Mouse (Mus musculus) skeletal muscle tissue, postnatal 0 days (tissue): ENCODE measurements around the gene Gm10778. TPM values are rescaled to one million over a fixed set of nuclear protein-coding genes. Genes with fewer than 3 reads are reported as not detected.

Source experiments
- polyA plus RNA-seq: library from polyadenylated mRNA; unstranded; fragments of >200 nt; fragmentation: Nextera tagmentation; extraction: Ambion mirVana; gene quantifications from 2 replicates; pipeline ENCODE4 v1.2.1, GENCODE M21; 2015

The Gm10778 gene
- 1.4 and 2.2 TPM in 2 replicates for polyA plus RNA-seq

DNA sequence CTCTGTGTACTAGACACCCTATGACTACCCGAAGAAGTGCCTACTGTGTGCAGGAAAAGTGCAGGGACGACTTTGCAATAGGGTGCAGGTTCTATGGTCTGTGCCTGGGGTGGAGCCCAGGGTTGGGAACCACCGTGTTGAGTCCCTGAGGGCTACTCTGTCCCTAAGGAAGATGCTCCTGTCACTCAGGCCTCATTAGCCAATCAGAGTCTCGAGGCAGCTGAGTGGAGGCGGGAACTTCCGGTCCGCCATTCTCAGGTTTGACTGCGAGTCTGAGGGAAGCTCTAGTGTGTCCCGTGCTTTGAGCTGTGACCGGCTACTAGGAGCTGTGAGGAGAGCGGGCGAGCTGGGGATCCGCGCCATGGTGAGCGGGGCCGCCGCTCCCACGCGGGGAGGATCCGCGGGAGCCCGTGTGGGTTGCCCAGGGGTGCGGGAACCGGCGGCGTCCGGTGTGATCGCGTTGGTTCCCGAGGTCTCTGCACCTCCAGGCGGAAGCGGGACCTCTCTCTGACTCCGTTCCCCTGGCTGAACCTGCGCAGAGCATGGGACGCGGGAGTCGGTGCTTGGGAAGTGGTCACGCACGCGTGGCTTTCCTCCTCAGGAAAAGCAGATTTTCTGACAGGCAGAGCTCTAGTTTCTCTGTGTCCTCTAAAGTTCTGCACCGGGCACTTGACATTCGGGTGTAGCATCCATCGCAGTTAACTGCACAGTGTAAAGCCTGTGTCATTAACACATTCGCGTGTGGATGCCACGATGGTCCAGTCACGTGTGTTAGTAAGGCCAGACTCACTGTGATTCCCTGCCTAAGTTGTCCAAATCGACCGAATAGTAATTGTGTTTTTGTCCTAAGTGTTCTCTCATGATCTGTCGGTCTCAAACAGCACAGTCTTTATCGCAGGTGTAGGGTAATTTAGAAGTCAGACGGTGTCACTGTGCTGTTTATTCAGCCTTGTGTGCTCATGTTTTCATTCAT, at the start of gene Gm10778:
Gene Gm10778 (plus strand): TSS at position 257 of the 973 bp plus-strand sequence.

DNA sequence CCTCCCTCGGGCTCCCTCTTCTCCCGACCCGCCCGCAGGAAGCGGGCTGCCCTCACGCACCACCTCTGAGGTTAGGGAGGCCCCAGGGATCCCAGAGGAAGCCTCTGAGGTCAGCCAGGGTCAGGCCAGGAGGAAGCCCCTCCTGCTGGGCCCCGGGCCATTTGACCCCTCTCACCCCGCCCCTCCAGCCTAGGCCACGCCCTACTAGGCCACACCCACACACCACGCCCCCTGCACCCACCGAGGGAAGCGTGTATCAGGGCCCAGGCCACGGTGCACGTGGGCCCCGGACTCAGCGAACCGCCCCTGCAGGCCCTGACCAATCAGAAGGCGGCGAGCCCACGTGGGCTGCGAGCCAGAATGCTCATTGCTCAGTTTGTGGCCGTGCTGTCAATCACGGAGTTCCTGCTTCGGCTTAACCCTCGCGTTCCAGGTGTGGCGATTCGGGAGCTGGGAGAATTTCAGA, 48.1 kb upstream of the Gm10778 start, which contains the start of gene Tle6:
Gene Tle6 (minus strand): TSS at position 336 of the 466 bp plus-strand sequence.

GRCm38 (mm10) chr10:81605974-81606751, 42.7 kb upstream of the Gm10778 start, which contains the start of gene BC025920:
Gene BC025920 (plus strand): TSS chr10:81606270.

GRCm38 (mm10) chr10:81626994-81627835, 21.6 kb upstream of the Gm10778 start, which contains the start of gene Sirt6:
Gene Sirt6 (minus strand): TSS chr10:81627797.

GRCm38 (mm10) chr10:81628390-81628789, 20.5 kb upstream of the Gm10778 start, which contains the start of gene Ankrd24:
Gene Ankrd24 (plus strand): TSS chr10:81628540.

DNA sequence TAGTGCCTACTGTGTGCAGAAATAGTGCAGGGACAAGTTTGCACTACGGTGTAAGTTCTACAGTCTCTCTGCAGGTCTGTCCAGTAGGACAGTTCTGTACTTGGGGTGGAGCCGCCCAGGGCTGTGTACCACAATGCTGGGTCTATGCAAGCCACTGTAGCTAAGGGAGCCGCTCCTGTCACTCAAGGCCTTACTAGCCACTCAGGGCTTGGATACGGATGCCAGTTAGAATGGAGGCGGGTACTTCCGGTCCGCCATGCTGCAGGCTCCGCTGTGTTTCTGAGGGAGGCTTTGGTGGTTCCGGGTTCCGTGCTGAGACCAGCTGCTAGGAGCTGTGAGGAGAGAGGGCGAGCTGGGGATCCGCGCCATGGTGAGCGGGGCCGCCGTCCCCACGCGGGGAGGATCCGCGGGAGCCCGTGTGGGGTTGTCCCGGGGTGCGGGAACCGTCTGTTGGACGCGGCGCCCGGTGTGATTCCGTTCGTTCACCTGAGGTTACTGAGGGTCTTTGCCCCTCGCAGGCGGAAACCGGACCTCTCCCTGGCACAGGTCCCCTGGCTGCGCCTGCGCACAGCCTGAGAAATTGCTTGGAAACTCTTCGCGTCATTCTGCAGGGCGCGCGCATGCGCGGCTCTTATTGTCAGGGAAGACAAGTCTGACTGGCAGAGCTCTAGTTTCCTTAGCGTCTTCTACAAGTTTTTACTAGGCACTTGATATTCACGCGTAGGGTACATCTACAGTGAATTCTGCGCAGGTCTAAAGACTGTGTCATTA, 55.9 kb downstream of the Gm10778 start, which contains the start of gene Zfp433:
Gene Zfp433 (plus strand): TSS at position 295 of the 771 bp plus-strand sequence.

Other genes starting within 250 kb of the Gm10778 start
- 130 and 133 TPM in 2 replicates for gene Nfic, start 193.4 kb upstream of the Gm10778 start, polyA plus RNA-seq
- 0.09 TPM in 1 of 2 replicates, not detected in the other for gene Celf5, start 166.3 kb upstream of the Gm10778 start, polyA plus RNA-seq
- 36.0 and 36.4 TPM in 2 replicates for gene Ncln, start 152.7 kb upstream of the Gm10778 start, polyA plus RNA-seq
- gene S1pr4, start 148.9 kb upstream of the Gm10778 start, polyA plus RNA-seq = 0.66 and 0.81 TPM in 2 replicates
- gene Gna15, start 124.8 kb upstream of the Gm10778 start, polyA plus RNA-seq = 1.3 and 2.6 TPM in 2 replicates
- gene Gna11, start 103.9 kb upstream of the Gm10778 start, polyA plus RNA-seq = 44.8 and 48.0 TPM in 2 replicates
- gene Aes, start 89.6 kb upstream of the Gm10778 start, polyA plus RNA-seq = 684 and 719 TPM in 2 replicates
- gene Tle2, start 74.5 kb upstream of the Gm10778 start, polyA plus RNA-seq = 7.1 and 9.1 TPM in 2 replicates
- gene Tle6, start 48.0 kb upstream of the Gm10778 start, polyA plus RNA-seq = 7.7 and 8.7 TPM in 2 replicates
- 0.55 and 0.58 TPM in 2 replicates for gene BC025920, start 42.8 kb upstream of the Gm10778 start, polyA plus RNA-seq
- gene Sirt6, start 21.3 kb upstream of the Gm10778 start, polyA plus RNA-seq = 12.5 and 14.1 TPM in 2 replicates
- 8.3 and 9.4 TPM in 2 replicates for gene Ankrd24, start 20.5 kb upstream of the Gm10778 start, polyA plus RNA-seq
- gene Zfp433, start 55.8 kb downstream of the Gm10778 start, polyA plus RNA-seq = 6.3 and 7.0 TPM in 2 replicates
- gene Gm3055, start 122.1 kb downstream of the Gm10778 start, polyA plus RNA-seq = 1.9 and 3.5 TPM in 2 replicates
- 1.1 and 1.4 TPM in 2 replicates for gene Gm4767, start 163.1 kb downstream of the Gm10778 start, polyA plus RNA-seq
- 3.7 and 5.3 TPM in 2 replicates for gene Gm32687, start 214.9 kb downstream of the Gm10778 start, polyA plus RNA-seq